Mouse (Mus musculus): Measurements from ENCODE around the gene Gm16434. TPM values are rescaled to one million over a fixed set of nuclear protein-coding genes. Genes with fewer than 3 reads are reported as not detected.
A peak's percentile ranks its signal among the peaks of the same experiment; 100 is the strongest.
"Not testable (repeated sequence)": the region's sequence is repeated elsewhere in the genome, so short reads cannot be mapped to it uniquely, and the experiment has no call there.

Gene Gm16434
- not detected for total RNA-seq (2021)
- long read RNA-seq, experiment 1: 0 reads
- long read RNA-seq, experiment 2: 0 reads

DNA sequence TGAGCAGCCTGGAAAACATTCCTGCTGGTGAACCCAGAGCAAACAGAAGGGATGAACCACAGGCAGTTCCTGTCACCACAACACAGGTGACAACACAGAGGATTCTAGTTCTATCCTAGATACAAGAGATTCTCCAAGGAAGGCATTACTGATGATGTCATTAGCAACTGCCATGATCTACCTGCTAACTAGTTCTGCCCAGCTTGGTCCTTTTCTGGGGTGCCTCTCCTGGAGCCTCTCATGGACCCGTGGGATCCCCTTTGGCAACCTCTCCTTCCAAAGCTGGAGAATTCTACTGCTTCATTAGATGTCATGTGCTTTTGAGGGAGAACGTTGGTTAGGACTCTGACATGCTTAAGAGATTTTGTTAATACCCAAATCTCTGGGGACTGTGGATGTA lies at the start of gene Gm16434:
Gene Gm16434, minus strand, starts transcription at position 101 of the 400 bp plus-strand sequence.
- DNase-seq (ENCODE audit: low spot score in 2 of 2): not testable (repeated sequence)

DNA sequence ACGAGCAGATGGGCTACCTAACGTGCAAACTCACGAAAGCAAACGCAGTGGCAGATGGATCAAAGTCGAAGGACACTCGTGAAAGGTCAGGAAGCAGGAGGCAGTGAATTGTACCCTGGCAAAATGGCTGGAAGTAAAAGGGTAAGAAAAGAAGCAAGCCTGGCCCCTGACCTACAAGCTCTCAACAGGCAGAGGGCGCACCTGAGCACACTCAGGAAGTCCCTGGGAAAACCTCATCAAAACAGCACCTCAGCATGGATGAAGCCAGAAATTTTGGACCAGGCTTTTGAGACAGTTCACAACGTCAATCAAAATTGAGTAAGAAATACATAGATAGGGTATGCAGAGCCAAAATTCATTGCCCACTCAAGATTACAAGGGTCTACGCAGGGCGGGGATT lies 49.2 kb upstream of the Gm16434 start:
- peak in 1 of 2 experiments; percentile 6 for DNase-seq (ENCODE audit: low spot score in 2 of 2)

DNA sequence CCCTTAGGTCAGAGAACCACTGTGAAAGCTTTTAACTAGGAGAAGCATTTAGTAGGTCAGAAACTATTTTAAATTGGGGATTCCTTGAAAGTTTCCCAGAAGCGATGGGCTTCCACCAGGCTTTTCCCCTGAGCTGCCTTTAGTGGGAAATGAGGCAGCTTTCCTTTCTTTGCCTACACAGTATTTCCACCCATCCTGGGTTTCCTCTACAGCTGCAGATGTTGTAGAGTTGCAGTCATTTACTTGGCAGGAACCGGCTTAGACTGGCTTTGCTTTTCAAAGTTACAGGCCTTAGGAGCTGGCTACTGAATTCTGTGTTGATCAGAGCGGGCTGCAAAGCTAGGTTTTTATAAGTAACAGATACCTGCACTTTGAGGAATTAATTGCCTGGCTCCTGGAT lies 5.7 kb upstream of the Gm16434 start:
- DNase-seq (ENCODE audit: low spot score in 2 of 2): peak in 1 of 2 experiments; percentile 14

DNA sequence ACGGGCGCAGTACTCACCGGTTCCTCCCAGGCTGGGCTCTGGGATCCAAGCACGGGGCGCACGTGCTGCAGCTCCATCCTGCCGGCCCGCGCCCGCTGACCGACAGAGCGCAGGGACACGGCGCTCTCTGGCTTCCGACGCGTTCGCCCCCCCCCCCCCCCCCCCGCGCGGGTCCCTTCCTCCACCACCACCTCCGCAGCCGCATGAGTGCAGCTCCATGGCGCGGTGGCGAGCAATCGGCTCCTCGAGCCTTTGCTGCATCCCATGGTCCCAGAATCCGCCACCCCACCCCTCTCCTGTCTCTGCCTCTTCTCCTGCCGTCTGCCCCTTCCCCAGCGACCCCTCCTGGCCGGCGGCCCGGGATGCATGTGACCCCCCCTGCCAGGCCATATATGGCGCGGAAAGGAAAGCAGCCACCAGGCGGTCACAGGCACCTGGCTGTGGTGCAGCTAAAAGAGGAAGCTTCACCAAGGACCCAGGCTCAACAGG lies 19.8 kb downstream of the Gm16434 start, which contains the start of gene Gm3512:
Gene Gm3512, minus strand, starts transcription at position 51 of the 489 bp plus-strand sequence.
- peak in 1 of 2 experiments; percentile 3 for DNase-seq (ENCODE audit: low spot score in 2 of 2)

Other genes with a start within 250 kb of the Gm16434 start
- gene Gm6356, start 220.7 kb downstream of the Gm16434 start, total RNA-seq (2021): not detected
- gene Gm10406, start 167.1 kb downstream of the Gm16434 start, total RNA-seq (2021): under 1 TPM in 1 of 2 experiments, not detected in 1; 0.19 TPM
- gene Gm3685, start 149.6 kb downstream of the Gm16434 start, total RNA-seq (2021): not detected
- under 1 TPM in 1 of 2 experiments, not detected in 1; 0.19 TPM for gene Gm3696, start 93.9 kb downstream of the Gm16434 start, total RNA-seq (2021)
- gene Gm6676, start 69.1 kb downstream of the Gm16434 start, total RNA-seq (2021): not detected
- under 1 TPM; 0.20 to 0.22 TPM for gene Gm3512, start 20.0 kb downstream of the Gm16434 start, total RNA-seq (2021)
- not detected for gene Gm3727, start 70.2 kb upstream of the Gm16434 start, total RNA-seq (2021)
- not detected for gene Gm3739, start 120.5 kb upstream of the Gm16434 start, total RNA-seq (2021)
- not detected for gene Gm5797, start 137.9 kb upstream of the Gm16434 start, total RNA-seq (2021)
- gene Gm8374, start 170.6 kb upstream of the Gm16434 start, total RNA-seq (2021): not detected

Measured in adrenal gland, adult 18-20 months (tissue).